Mouse (Mus musculus): ENCODE results near the gene Btbd35f16.
"Not testable (repeated sequence)": the region's sequence is repeated elsewhere in the genome, so short reads cannot be mapped to it uniquely, and the experiment has no call there.

Btbd35f16 gene

GRCm38 (mm10) chrX:3956902-3957301 lies at the start of gene Btbd35f16:
Gene Btbd35f16, minus strand, starts transcription at chrX:3957002.
- not testable (repeated sequence) for DNase-seq
